ENCODE assay signal across 47 mouse cellular contexts in genomic region chr19:39463923-39464322, GRCm38 (mm10). TPM values are rescaled to one million over a fixed set of nuclear protein-coding genes. Genes with fewer than 3 reads are reported as not detected.
"Had no signal": no experiment of that assay in that cellular context is flagged by ENCODE, and none has a peak within 500 bp of the region (broad histone marks: within the 10 kb centered on the region; RNA-seq: fewer than 3 reads in every experiment).

No protein-coding gene starts in this region.

- H3K9ac ChIP-seq: limb, embryonic 12.5 days; limb, embryonic 13.5 days; limb, embryonic 15.5 days; liver, embryonic 12.5 days; liver, embryonic 13.5 days; liver, embryonic 14.5 days; liver, embryonic 15.5 days; liver, postnatal 0 days; lung, embryonic 14.5 days; lung, embryonic 15.5 days; midbrain, embryonic 12.5 days; midbrain, embryonic 13.5 days; midbrain, embryonic 15.5 days; neural tube, embryonic 12.5 days had no signal

- H3K4me3 ChIP-seq: left cerebral cortex, adult 2 months; limb, embryonic 10.5 days; limb, embryonic 12.5 days; limb, embryonic 13.5 days; limb, embryonic 15.5 days; liver, embryonic 12.5 days; liver, embryonic 13.5 days; liver, embryonic 15.5 days; lung, embryonic 15.5 days; megakaryocyte, embryonic 14.5 days; midbrain, embryonic 10.5 days; midbrain, embryonic 12.5 days; midbrain, embryonic 13.5 days; midbrain, embryonic 15.5 days; myocyte; neural tube, embryonic 12.5 days had no signal

- H3K36me3 ChIP-seq: limb, embryonic 10.5 days; limb, embryonic 12.5 days; limb, embryonic 13.5 days; limb, embryonic 15.5 days; liver, embryonic 12.5 days; liver, embryonic 13.5 days; liver, embryonic 15.5 days; lung, embryonic 15.5 days; midbrain, embryonic 10.5 days; midbrain, embryonic 12.5 days; midbrain, embryonic 13.5 days; midbrain, embryonic 15.5 days; neural tube, embryonic 12.5 days had no signal

- H3K4me1 ChIP-seq: limb, embryonic 10.5 days; limb, embryonic 12.5 days; limb, embryonic 13.5 days; limb, embryonic 15.5 days; liver, embryonic 12.5 days; liver, embryonic 13.5 days; liver, embryonic 15.5 days; lung, embryonic 15.5 days; megakaryocyte, embryonic 14.5 days; midbrain, embryonic 10.5 days; midbrain, embryonic 12.5 days; midbrain, embryonic 13.5 days; midbrain, embryonic 15.5 days; neural tube, embryonic 12.5 days had no signal

- H3K27ac ChIP-seq: left cerebral cortex, adult 2 months; limb, embryonic 10.5 days; limb, embryonic 12.5 days; limb, embryonic 13.5 days; limb, embryonic 15.5 days; liver, embryonic 12.5 days; liver, embryonic 13.5 days; liver, embryonic 14.5 days; liver, embryonic 15.5 days; lung, embryonic 15.5 days; macrophage; midbrain, embryonic 10.5 days; midbrain, embryonic 12.5 days; midbrain, embryonic 13.5 days; midbrain, embryonic 15.5 days; neural tube, embryonic 12.5 days had no signal

- DNase-seq: left cerebral cortex, postnatal 4 days; liver, embryonic 13.5 days; liver, postnatal 0 days; lung, adult 18-20 months; lung, adult 2 months; lung, embryonic 14.5 days; lung, postnatal 10 days; lung, postnatal 14 days; lung, postnatal 36 days; lung, postnatal 4 days; midbrain, embryonic 14.5 days had no signal

- H3K27me3 ChIP-seq: limb, embryonic 12.5 days; limb, embryonic 13.5 days; limb, embryonic 15.5 days; liver, embryonic 12.5 days; liver, embryonic 13.5 days; liver, embryonic 15.5 days; lung, embryonic 15.5 days; megakaryocyte, embryonic 14.5 days; midbrain, embryonic 12.5 days; midbrain, embryonic 13.5 days; midbrain, embryonic 15.5 days; neural tube, embryonic 12.5 days had no signal

RNA-seq across cellular contexts. Expression of gene Cyp2c38, which starts 1.0 kb away (rescaled TPM):
- total RNA-seq: left cerebral cortex, adult 2 months; left cerebral cortex, adult 8-10 months; left cerebral cortex, postnatal 10 days; left cerebral cortex, postnatal 14 days; left cerebral cortex, postnatal 25 days; left cerebral cortex, postnatal 36 days; left cerebral cortex, postnatal 4 days; megakaryocyte progenitor cell, adult 5-6 weeks; megakaryocyte, adult 5-6 weeks; megakaryocyte-erythroid progenitor cell, adult 5-6 weeks; midbrain, postnatal 0 days; monocyte, adult 5-6 weeks had no signal
- polyA plus RNA-seq: limb, embryonic 10.5 days; limb, embryonic 11.5 days; limb, embryonic 12.5 days; limb, embryonic 13.5 days; limb, embryonic 14.5 days; limb, embryonic 15.5 days; liver, embryonic 11.5 days; liver, embryonic 12.5 days; liver, embryonic 13.5 days; liver, embryonic 14.5 days; liver, embryonic 15.5 days; liver, embryonic 16.5 days; liver, postnatal 0 days; lung, embryonic 14.5 days; lung, embryonic 15.5 days; lung, embryonic 16.5 days; lung, postnatal 0 days; macrophage; midbrain, embryonic 10.5 days; midbrain, embryonic 11.5 days; midbrain, embryonic 12.5 days; midbrain, embryonic 13.5 days; midbrain, embryonic 14.5 days; midbrain, embryonic 15.5 days; midbrain, embryonic 16.5 days; midbrain, postnatal 0 days; myocyte; neural tube, embryonic 11.5 days; neural tube, embryonic 12.5 days had no signal

RNA-seq across cellular contexts. Expression of gene Cyp2c39, which starts 46.7 kb away (rescaled TPM):
- total RNA-seq: left cerebral cortex, adult 2 months; left cerebral cortex, adult 8-10 months; left cerebral cortex, postnatal 10 days; left cerebral cortex, postnatal 14 days; left cerebral cortex, postnatal 25 days; left cerebral cortex, postnatal 36 days; left cerebral cortex, postnatal 4 days; megakaryocyte progenitor cell, adult 5-6 weeks; megakaryocyte, adult 5-6 weeks; megakaryocyte-erythroid progenitor cell, adult 5-6 weeks; midbrain, postnatal 0 days; monocyte, adult 5-6 weeks had no signal
- polyA plus RNA-seq: limb, embryonic 10.5 days; limb, embryonic 11.5 days; limb, embryonic 12.5 days; limb, embryonic 13.5 days; limb, embryonic 14.5 days; limb, embryonic 15.5 days; liver, embryonic 11.5 days; liver, embryonic 12.5 days; liver, embryonic 13.5 days; liver, embryonic 14.5 days; liver, embryonic 15.5 days; liver, embryonic 16.5 days; liver, postnatal 0 days; lung, adult 2 months; lung, embryonic 14.5 days; lung, embryonic 15.5 days; lung, embryonic 16.5 days; lung, postnatal 0 days; macrophage; midbrain, embryonic 10.5 days; midbrain, embryonic 11.5 days; midbrain, embryonic 12.5 days; midbrain, embryonic 13.5 days; midbrain, embryonic 14.5 days; midbrain, embryonic 15.5 days; midbrain, embryonic 16.5 days; midbrain, postnatal 0 days; myocyte; neural tube, embryonic 11.5 days; neural tube, embryonic 12.5 days had no signal
